Mouse (Mus musculus): ENCODE results near the gene Unc13d. TPM values are rescaled to one million over a fixed set of nuclear protein-coding genes. Genes with fewer than 3 reads are reported as not detected.

Gene Unc13d
- under 1 TPM; 0.48 to 0.70 TPM for polyA plus RNA-seq (2012; fragmentation: generic; extraction: Trizol)

DNA sequence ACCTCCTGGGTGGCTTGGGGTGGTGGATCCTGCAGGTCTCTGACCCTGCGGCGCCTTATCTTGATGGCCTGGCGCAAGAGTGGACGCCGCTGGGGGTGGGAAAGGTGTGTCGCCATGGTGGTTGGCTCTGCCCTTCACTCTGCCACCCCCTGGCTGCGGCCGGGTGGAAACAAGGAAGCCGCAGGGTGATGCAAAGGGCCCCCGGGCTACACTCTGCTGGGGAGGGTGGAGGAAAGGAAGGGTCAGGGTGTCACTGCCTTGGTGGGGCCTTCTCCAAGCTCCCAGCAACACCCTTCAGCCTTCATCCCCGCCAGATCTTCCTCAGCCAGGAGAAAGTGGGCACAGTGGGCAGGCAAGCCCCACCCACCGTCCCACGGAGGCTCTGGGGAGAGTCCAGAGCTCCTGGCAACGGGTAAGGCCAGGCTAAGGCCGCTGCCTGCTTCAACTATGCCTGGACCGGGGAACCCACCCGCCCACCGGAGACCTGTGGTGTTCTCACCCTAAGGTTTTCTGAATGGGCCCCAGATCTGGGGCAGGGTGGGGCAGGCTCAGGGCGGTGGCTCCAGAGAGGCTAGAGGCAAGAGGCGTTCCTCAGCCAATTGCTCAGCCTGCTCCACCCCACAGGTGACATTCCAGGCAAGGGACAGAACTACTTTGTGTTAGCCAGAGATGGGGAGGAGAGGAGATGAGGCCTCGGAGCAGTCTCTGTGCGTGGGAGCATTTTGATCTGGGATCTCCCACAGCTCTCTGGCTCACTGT, at the start of gene Unc13d:
Gene Unc13d, minus strand, starts transcription at position 516 of the 759 bp plus-strand sequence.

DNA sequence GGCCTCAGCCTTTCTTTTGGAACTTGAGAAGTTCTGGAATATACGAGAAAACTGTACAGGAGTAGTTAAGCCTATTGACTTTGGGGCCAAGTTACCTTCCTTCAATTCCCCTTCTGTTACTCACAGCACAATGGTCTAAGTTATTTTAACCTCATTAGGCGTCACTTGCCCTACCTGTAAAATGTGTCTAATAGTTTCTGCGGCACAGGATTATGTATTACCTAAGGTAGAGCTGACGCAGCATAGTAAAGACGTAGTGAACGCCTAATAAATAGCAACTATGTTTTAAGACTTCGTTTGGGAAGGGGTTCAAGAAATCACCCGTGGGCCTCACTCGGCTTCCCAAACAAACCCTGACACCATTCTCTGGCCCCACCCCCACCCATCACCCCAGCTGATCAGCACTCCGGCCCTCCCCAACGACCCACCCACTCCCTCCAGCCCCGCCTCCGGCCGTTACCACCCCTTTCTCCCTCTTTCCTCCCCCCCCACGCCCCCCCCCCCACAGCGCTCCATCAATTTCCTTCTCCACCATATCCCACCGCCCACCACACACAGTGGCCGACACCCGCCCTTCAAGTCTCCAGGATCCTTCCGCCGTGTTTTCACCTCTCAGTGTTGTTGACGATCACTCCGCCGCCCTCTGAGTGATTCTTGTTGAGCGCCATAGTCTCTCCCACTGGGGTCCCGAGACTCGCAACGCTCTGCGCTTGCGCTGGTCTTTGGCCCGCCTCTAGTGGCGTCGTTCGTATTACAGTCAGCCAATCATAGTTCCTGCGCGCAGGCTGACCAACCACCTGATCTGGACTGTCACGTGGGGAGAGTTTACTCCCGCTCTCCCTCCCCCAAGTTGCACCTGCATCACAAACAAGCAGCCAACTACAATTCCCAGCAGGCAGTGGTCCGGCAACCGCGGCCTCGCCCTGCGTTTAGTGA, 8.8 kb upstream of the Unc13d start, which contains the start of gene Wbp2:
Gene Wbp2, minus strand, starts transcription at position 738 of the 936 bp plus-strand sequence.

DNA sequence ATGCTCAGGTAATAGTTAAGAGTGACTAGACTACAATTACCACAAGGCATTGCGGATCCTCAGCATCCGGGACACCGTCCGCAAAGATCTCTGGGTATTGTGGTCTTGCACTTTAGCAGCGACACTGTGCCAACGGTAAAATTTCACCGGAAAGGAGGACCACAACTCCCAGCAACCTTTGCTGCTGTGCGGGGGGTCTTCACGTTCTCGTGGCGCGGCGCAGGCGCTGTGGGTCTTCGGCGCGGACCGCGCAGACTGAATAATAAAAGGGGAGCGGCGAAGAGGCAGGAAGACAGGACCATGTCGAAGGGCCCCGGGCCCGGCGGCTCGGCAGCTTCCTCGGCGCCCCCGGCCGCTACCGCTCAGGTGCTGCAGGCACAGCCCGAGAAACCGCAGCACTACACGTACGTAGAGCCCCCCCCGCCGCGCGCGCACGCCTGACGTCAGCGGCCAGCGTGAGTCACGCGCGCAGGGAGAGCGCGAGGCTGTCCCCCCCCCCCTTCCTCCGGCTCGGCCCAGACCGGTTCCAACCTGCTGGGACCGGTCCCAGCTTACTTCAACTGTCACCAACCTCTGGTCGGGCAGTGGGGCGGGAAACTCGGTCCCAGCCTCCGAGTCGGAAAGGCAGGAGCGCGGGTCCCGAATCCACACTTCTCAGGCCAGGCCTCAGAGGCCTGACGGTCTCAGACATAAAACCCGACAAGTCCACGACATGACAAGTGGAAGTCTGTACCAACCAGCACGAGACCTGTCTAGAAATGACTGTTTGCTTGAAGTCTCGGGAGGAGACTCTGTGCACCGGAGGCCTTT, 47.5 kb downstream of the Unc13d start, which contains the start of gene Unk:
Gene Unk, plus strand, starts transcription at position 235 of the 810 bp plus-strand sequence.

DNA sequence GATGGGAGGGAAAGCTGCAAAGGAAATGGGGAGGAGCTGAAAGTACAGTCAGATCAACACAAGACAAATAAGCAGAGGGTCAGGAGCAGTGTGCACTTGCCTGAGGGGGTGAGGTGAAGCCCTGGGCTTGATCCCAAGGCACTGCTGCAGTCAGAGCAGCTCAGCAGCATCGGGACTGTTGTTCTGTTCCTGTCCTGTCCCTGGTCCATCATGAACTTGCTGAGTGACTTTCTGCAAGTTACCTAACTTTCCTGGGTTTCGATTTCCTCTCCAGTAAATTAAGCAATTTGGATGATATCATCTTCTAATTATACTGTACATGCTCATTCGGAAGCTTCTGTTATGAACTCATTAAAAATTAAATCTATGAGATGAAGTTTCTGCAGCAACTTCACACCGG, 50.0 kb downstream of the Unc13d start, which contains the start of gene H3f3b:
Gene H3f3b, minus strand, starts transcription at position 207 of the 400 bp plus-strand sequence.

DNA sequence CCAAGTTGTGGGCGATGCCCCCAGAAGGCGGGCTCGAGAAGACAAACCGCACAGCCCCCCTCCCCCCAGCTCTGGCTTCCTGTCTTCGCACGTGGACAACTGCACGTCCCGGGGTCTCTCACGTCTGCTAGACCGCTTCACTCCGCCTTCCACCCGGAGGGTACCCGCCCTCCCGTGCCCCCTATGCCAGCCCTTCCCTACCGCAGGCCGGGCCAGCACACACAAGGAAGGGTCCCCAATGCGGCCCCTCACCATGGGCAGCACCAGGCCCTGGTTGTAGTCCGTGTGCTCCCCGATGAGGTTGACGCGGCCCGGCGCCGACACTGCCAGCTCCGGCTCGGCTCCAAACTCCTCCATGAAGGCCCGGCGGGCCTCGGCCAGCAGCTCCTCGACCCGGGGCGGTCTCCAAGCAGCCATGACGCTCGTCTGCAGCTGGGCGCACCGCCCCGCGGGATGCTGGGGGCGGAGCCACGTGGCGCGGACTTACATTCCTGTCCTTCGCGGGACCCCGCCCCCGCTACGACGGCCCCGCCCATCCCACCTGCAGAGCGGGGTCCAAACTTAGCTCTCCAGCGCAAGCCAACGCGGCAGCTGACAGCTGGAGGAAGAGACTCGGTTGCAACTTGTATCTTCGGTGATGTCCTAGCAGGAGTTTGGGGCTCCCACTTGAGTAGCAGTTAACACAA, 65.4 kb downstream of the Unc13d start, which contains the start of gene Galk1:
Gene Galk1, minus strand, starts transcription at position 458 of the 686 bp plus-strand sequence.

Other genes with a start within 250 kb of the Unc13d start
- gene Myo15b, start 219.6 kb downstream of the Unc13d start, polyA plus RNA-seq (2012; fragmentation: generic; extraction: Trizol) = under 1 TPM in 1 of 2 experiments, not detected in 1; 0.01 TPM
- gene Smim5, start 178.0 kb downstream of the Unc13d start, polyA plus RNA-seq (2012; fragmentation: generic; extraction: Trizol) = 1 to 10 TPM in 1 of 2 experiments, under 1 TPM in 1; 0.22 to 3.3 TPM
- gene Smim6, start 165.9 kb downstream of the Unc13d start, polyA plus RNA-seq (2012; fragmentation: generic; extraction: Trizol) = under 1 TPM in 1 of 2 experiments, not detected in 1; 0.59 TPM
- 10 to 100 TPM; 45.5 to 82.8 TPM for gene Sap30bp, start 144.7 kb downstream of the Unc13d start, polyA plus RNA-seq (2012; fragmentation: generic; extraction: Trizol)
- 10 to 100 TPM in 1 of 2 experiments, 1 to 10 TPM in 1; 8.6 to 17.7 TPM for gene Recql5, start 144.5 kb downstream of the Unc13d start, polyA plus RNA-seq (2012; fragmentation: generic; extraction: Trizol)
- gene Itgb4, start 103.3 kb downstream of the Unc13d start, polyA plus RNA-seq (2012; fragmentation: generic; extraction: Trizol) = 1 to 10 TPM in 1 of 2 experiments, under 1 TPM in 1; 0.50 to 5.1 TPM
- gene Galk1, start 65.2 kb downstream of the Unc13d start, polyA plus RNA-seq (2012; fragmentation: generic; extraction: Trizol) = 100 to 1,000 TPM; 149 to 512 TPM
- gene H3f3b, start 50.0 kb downstream of the Unc13d start, polyA plus RNA-seq (2012; fragmentation: generic; extraction: Trizol) = 1,000 to 10,000 TPM in 1 of 2 experiments, 100 to 1,000 TPM in 1; 518 to 1,136 TPM
- gene Unk, start 47.6 kb downstream of the Unc13d start, polyA plus RNA-seq (2012; fragmentation: generic; extraction: Trizol) = 10 to 100 TPM in 1 of 2 experiments, 1 to 10 TPM in 1; 8.4 to 34.8 TPM
- gene Wbp2, start 9.0 kb upstream of the Unc13d start, polyA plus RNA-seq (2012; fragmentation: generic; extraction: Trizol) = 100 to 1,000 TPM; 134 to 264 TPM
- gene Trim47, start 49.2 kb upstream of the Unc13d start, polyA plus RNA-seq (2012; fragmentation: generic; extraction: Trizol) = 100 to 1,000 TPM; 116 to 205 TPM
- gene Trim65, start 53.2 kb upstream of the Unc13d start, polyA plus RNA-seq (2012; fragmentation: generic; extraction: Trizol) = 1 to 10 TPM; 2.1 to 5.7 TPM
- 100 to 1,000 TPM in 1 of 2 experiments, 10 to 100 TPM in 1; 77.3 to 156 TPM for gene Mrpl38, start 60.9 kb upstream of the Unc13d start, polyA plus RNA-seq (2012; fragmentation: generic; extraction: Trizol)
- 10 to 100 TPM; 18.7 to 71.2 TPM for gene Fbf1, start 90.2 kb upstream of the Unc13d start, polyA plus RNA-seq (2012; fragmentation: generic; extraction: Trizol)
- gene Ten1, start 120.9 kb upstream of the Unc13d start, polyA plus RNA-seq (2012; fragmentation: generic; extraction: Trizol) = 10 to 100 TPM; 63.6 to 92.1 TPM
- gene Acox1, start 121.1 kb upstream of the Unc13d start, polyA plus RNA-seq (2012; fragmentation: generic; extraction: Trizol) = 10 to 100 TPM in 1 of 2 experiments, 1 to 10 TPM in 1; 8.6 to 44.2 TPM
- gene Evpl, start 160.1 kb upstream of the Unc13d start, polyA plus RNA-seq (2012; fragmentation: generic; extraction: Trizol) = under 1 TPM; 0.02 to 0.27 TPM
- 100 to 1,000 TPM in 1 of 2 experiments, 10 to 100 TPM in 1; 62.3 to 111 TPM for gene Srp68, start 196.3 kb upstream of the Unc13d start, polyA plus RNA-seq (2012; fragmentation: generic; extraction: Trizol)
- gene Galr2, start 203.0 kb upstream of the Unc13d start, polyA plus RNA-seq (2012; fragmentation: generic; extraction: Trizol) = 1 to 10 TPM in 1 of 2 experiments, under 1 TPM in 1; 0.06 to 2.5 TPM
- 10 to 100 TPM; 89.3 to 90.3 TPM for gene Exoc7, start 229.3 kb upstream of the Unc13d start, polyA plus RNA-seq (2012; fragmentation: generic; extraction: Trizol)

Measured in C3H10T1/2 (cell line).